In the genomic region with DNA sequence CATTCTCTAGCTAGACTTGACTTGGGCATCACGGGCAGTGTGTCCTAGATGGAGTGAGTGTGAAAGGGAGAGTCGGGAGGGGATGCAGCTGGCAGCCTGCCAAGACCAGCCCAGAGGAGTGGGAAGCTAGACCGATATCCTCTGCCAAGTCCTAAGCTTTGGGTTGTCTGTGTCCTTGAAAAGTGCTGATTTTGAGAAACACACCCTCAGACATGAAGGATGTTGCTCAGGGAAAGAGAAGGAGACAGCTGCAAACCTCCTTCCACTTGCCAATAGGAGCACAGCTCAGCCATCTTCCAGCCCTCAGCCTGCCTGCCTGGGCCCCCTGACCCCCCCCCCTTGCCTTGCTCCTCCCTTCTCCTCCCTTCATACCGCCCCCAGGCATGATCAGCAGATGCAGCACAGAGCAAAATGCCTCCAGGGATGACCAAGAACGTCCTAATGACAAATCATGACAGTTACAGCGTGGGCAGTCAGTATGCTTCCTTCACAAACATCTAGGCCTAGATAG, we compare ENCODE assay signal across 9 mouse cellular contexts.
A peak's percentile ranks its signal among the peaks of the same experiment; 100 is the strongest.
DNase-seq lines count a peak whose midpoint lies in the region; ATAC-seq lines count a peak whose summit lies in the region.
"Had no signal": no experiment of that assay in that cellular context is flagged by ENCODE, and none has a peak within 500 bp of the region (broad histone marks: within the 10 kb centered on the region; RNA-seq: fewer than 3 reads in every experiment).

No protein-coding gene starts in this region.

- peaks cover 67% of the 10 kb centered on the region for H3K4me1 ChIP-seq in forebrain, embryonic 13.5 days

- no peaks in the 10 kb centered on the region for H3K27me3 ChIP-seq in forebrain, embryonic 13.5 days
- H3K27me3 ChIP-seq: limb, embryonic 12.5 days had no signal

- no peaks in the 10 kb centered on the region for H3K9me3 ChIP-seq in forebrain, embryonic 13.5 days (replicated peaks)
- H3K9me3 ChIP-seq: limb, embryonic 12.5 days had no signal

- peak; percentile 68 for ATAC-seq in forebrain, embryonic 13.5 days

- no peak overlapping the region for H3K4me2 ChIP-seq in forebrain, embryonic 13.5 days
- H3K4me2 ChIP-seq: limb, embryonic 12.5 days had no signal

- H3K36me3 ChIP-seq in forebrain, embryonic 13.5 days (ENCODE audit: poor library complexity, severe bottlenecking), result no peaks in the 10 kb centered on the region; the same call in 1 of the 2 replicates
- H3K36me3 ChIP-seq: limb, embryonic 12.5 days had no signal

- H3K27ac ChIP-seq in forebrain, embryonic 13.5 days, result peak overlapping the region; percentile 62
- H3K27ac ChIP-seq: limb, embryonic 12.5 days had no signal

- no peak overlapping the region for H3K4me3 ChIP-seq in forebrain, embryonic 13.5 days
- H3K4me3 ChIP-seq: limb, embryonic 12.5 days had no signal

- peak; percentile 34 to 52 for DNase-seq in left cerebral cortex, adult 18-20 months (ENCODE audit: low spot score in 2 of 2)
- no peak for DNase-seq in left cerebral cortex, adult 11 months (ENCODE audit: low spot score)
- peak; percentile 39 to 53 for DNase-seq in left cerebral cortex, postnatal 14 days (ENCODE audit: low spot score in 2 of 2)
- peak; percentile 83 for DNase-seq in retina, postnatal 1 day
- DNase-seq in embryo, embryonic 10 days (ENCODE audit: low spot score), result no peak
- DNase-seq in cerebellum, adult 9-11 months, result no peak
- no peak for DNase-seq in thymus, postnatal 10 days (ENCODE audit: low spot score in 2 of 2)

- no peak overlapping the region for H3K9ac ChIP-seq in forebrain, embryonic 13.5 days
- H3K9ac ChIP-seq: limb, embryonic 12.5 days had no signal

- 29% methylated on average over 6 of the region's 6 CpGs for WGBS in forebrain, embryonic 13.5 days

- intact Hi-C loops in left cerebral cortex, postnatal 14 days (cut with DNase I), result no loop called here

Comparison
In these comparisons a context has a peak if more than half of its experiments do, and no peak if none do; other contexts are left out.
1. DNase-seq: peak in left cerebral cortex, adult 18-20 months (2 of 2), left cerebral cortex, postnatal 14 days (2 of 2) and retina, postnatal 1 day (single experiment); none in left cerebral cortex, adult 11 months (single experiment), embryo, embryonic 10 days (single experiment), cerebellum, adult 9-11 months (single experiment) and thymus, postnatal 10 days (0 of 2).